Mouse (Mus musculus): ENCODE measurements around the gene Slc22a12. TPM values are rescaled to one million over a fixed set of nuclear protein-coding genes. Genes with fewer than 3 reads are reported as not detected.

Gene Slc22a12
- polyA plus RNA-seq, 1 experiment = 1.0 TPM

DNA sequence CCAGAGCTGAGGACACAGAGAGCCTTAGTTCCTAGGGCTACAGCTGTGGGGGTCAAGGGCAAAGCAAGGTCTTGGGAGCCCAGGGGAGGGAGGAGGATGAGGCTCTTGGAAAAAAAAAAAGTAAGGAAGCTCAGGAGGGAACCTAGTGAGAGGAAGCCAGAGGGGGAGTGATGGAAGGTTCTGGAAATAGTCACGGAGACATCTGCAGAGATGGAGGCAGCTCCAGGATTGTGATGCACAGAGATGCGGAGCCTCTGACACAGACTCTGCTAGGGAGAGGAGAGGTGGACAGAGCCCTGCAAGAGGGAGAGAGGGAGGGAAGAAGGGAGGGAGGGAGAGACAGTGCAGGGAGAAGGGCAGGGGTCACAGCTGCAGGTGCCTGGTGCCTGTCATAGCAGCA lies 32.3 kb downstream of the Slc22a12 start:
- TF ChIP-seq CTCF (IDR thresholded peaks at IDR 0.05; ENCODE audit: extremely low read depth, insufficient read depth, insufficient read length, insufficient replicate concordance) (no peak), POLR2A (IDR thresholded peaks at IDR 0.05; ENCODE audit: low read depth, low read length) (no peak)
- Histone ChIP-seq H3K4me3 (ENCODE audit: extremely low read depth, insufficient read depth, insufficient read length) (no peak overlapping the region), H3K4me1 (ENCODE audit: control insufficient read depth, insufficient read depth, insufficient read length) (peaks cover 15% of the 10 kb centered on the region; the same call in 1 of the 2 replicates), H3K27me3 (ENCODE audit: control insufficient read depth, insufficient read depth, low read length) (peaks cover 2% of the 10 kb centered on the region), H3K27ac (ENCODE audit: insufficient read depth, low read length) (no peak overlapping the region), H3K36me3 (ENCODE audit: control insufficient read depth, insufficient read depth, low read length) (no peaks in the 10 kb centered on the region)
- WGBS = 91% methylated on average over 2 of the region's 2 CpGs
- DNase-seq (ENCODE audit: low read depth in 1 of 2, low spot score in 2 of 2) = no peak

DNA sequence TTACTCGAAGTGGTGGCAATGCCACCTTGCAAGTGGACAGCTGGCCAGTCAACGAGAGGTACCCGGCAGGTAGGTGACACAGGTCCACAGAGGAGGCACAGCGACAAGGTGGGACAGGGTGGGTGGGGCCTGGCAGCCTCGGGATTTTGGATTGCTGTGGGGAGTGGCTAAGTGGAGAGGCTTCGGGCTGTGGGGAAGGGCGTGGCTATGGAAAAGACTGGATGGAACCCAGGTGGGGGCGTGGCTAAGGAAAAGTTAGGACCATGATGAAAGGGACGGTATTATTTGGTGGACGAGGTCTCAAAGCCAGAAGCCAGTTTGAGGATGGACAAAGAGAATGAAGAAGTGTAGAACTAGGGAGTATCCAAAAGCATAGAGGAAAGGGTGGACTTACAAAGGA lies 33.0 kb downstream of the Slc22a12 start:
- no peak for DNase-seq (ENCODE audit: low read depth in 1 of 2, low spot score in 2 of 2)
- Histone ChIP-seq H3K27me3 (ENCODE audit: control insufficient read depth, insufficient read depth, low read length) (peaks cover 3% of the 10 kb centered on the region), H3K36me3 (ENCODE audit: control insufficient read depth, insufficient read depth, low read length) (no peaks in the 10 kb centered on the region), H3K4me1 (ENCODE audit: control insufficient read depth, insufficient read depth, insufficient read length) (peaks cover 15% of the 10 kb centered on the region), H3K27ac (ENCODE audit: insufficient read depth, low read length) (no peak overlapping the region), H3K4me3 (ENCODE audit: extremely low read depth, insufficient read depth, insufficient read length) (no peak overlapping the region)
- WGBS = 75% methylated on average over 10 of the region's 10 CpGs
- no peak for TF ChIP-seq POLR2A (IDR thresholded peaks at IDR 0.05; ENCODE audit: low read depth, low read length)
- TF ChIP-seq CTCF (IDR thresholded peaks at IDR 0.05; ENCODE audit: extremely low read depth, insufficient read depth, insufficient read length, insufficient replicate concordance) = no peak

DNA sequence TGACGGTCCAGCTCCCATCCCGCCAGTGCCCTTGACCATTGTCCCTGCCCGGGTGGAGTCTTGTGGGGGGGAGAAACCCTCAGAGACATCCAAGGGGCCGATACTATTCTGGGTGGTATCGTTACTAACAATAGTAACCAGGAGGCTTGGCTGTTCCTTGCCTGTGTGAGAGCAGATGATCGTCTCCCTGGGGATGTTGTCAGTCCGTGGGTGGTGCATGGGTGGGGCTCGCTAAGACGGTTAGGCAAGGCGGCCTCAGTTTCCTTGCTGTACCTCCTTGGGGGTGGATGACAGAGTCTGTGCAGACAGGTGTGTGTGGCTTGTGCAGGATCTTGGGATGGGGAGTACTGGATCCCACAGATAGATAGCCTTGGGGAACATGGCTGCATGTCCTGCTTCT lies 35.4 kb downstream of the Slc22a12 start:
- 29% methylated on average over 10 of the region's 10 CpGs for WGBS
- TF ChIP-seq POLR2A (IDR thresholded peaks at IDR 0.05; ENCODE audit: low read depth, low read length) (no peak), CTCF (IDR thresholded peaks at IDR 0.05; ENCODE audit: extremely low read depth, insufficient read depth, insufficient read length, insufficient replicate concordance) (no peak)
- H3K36me3 ChIP-seq (ENCODE audit: control insufficient read depth, insufficient read depth, low read length) = no peaks in the 10 kb centered on the region
- no peak overlapping the region for H3K27ac ChIP-seq (ENCODE audit: insufficient read depth, low read length)
- peaks cover 17% of the 10 kb centered on the region for H3K4me1 ChIP-seq (ENCODE audit: control insufficient read depth, insufficient read depth, insufficient read length)
- peaks cover 9% of the 10 kb centered on the region for H3K27me3 ChIP-seq (ENCODE audit: control insufficient read depth, insufficient read depth, low read length)
- no peak for DNase-seq (ENCODE audit: low read depth in 1 of 2, low spot score in 2 of 2)
- H3K4me3 ChIP-seq (ENCODE audit: extremely low read depth, insufficient read depth, insufficient read length) = no peak overlapping the region

DNA sequence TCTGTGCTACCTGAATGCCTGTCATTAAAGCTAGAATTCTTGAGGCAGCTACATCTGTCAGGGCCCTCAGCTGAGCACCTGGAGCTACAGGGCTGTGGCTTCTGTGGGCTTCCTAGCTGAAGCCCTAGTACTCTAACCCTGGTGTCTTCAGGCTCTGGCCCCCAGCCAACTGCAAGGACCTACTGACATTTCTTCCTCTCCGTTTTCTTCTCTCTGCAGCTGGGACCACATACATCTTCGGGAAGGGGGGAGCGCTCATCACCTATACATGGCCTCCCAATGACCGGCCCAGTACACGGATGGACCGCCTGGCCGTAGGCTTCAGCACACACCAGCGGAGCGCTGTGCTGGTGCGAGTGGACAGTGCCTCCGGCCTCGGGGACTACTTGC lies 38.2 kb downstream of the Slc22a12 start:
- WGBS = 80% methylated on average over 12 of the region's 12 CpGs
- no peak overlapping the region for H3K4me3 ChIP-seq (ENCODE audit: extremely low read depth, insufficient read depth, insufficient read length)

DNA sequence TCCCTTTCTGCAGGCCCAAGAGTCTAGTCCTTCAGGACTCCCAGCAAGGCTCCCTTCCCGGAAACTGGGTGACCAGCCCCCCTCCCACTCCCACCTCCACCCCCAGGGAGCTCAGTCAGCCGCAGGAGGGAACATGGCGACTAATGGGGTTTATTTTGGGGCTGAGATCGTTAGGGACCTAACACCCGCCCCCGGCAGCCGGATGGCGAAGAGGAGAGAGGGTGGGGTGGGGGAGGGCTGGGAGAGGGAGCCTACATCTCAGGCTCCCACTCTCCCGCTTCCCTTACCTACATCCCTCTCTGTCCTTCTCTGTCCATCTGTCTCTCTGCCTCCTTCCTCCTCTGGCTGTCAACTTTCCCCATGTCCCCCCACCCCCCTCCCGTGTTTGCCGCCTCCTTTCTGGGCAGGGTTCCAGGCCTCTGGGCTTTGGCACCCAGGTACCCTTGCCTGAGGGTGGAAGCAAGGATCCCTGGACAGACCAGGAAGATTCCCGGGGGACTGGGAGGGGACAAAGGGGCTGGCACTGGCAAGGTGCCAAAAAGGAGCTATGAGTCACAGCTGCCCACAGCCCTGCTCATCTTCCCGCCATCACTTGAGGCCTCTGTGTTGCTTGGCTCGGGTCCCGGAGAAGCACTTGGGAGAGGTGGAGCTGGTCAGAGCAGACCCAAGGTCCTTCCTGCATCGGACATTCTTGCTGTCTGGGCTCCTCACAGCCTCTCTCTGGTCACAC lies 38.7 kb downstream of the Slc22a12 start:
- Histone ChIP-seq H3K36me3 (ENCODE audit: control insufficient read depth, insufficient read depth, low read length) (no peaks in the 10 kb centered on the region), H3K4me3 (ENCODE audit: extremely low read depth, insufficient read depth, insufficient read length) (no peak overlapping the region), H3K27me3 (ENCODE audit: control insufficient read depth, insufficient read depth, low read length) (peaks cover 18% of the 10 kb centered on the region), H3K4me1 (ENCODE audit: control insufficient read depth, insufficient read depth, insufficient read length) (peaks cover 18% of the 10 kb centered on the region), H3K27ac (ENCODE audit: insufficient read depth, low read length) (no peak overlapping the region)
- TF ChIP-seq POLR2A (IDR thresholded peaks at IDR 0.05; ENCODE audit: low read depth, low read length) (no peak), CTCF (IDR thresholded peaks at IDR 0.05; ENCODE audit: extremely low read depth, insufficient read depth, insufficient read length, insufficient replicate concordance) (no peak)
- DNase-seq (ENCODE audit: low read depth in 1 of 2, low spot score in 2 of 2) = no peak
- WGBS = 29% methylated on average over 16 of the region's 16 CpGs

More for the DNA sequence above, 38.2 kb downstream of the Slc22a12 start:
- no peak overlapping the region for H3K27ac ChIP-seq (ENCODE audit: insufficient read depth, low read length)
- DNase-seq (ENCODE audit: low read depth in 1 of 2, low spot score in 2 of 2) = no peak
- peaks cover 18% of the 10 kb centered on the region for H3K4me1 ChIP-seq (ENCODE audit: control insufficient read depth, insufficient read depth, insufficient read length)
- no peaks in the 10 kb centered on the region for H3K36me3 ChIP-seq (ENCODE audit: control insufficient read depth, insufficient read depth, low read length)
- H3K27me3 ChIP-seq (ENCODE audit: control insufficient read depth, insufficient read depth, low read length) = peaks cover 18% of the 10 kb centered on the region
- TF ChIP-seq POLR2A (IDR thresholded peaks at IDR 0.05; ENCODE audit: low read depth, low read length) = no peak
- TF ChIP-seq CTCF (IDR thresholded peaks at IDR 0.05; ENCODE audit: extremely low read depth, insufficient read depth, insufficient read length, insufficient replicate concordance) = no peak

DNA sequence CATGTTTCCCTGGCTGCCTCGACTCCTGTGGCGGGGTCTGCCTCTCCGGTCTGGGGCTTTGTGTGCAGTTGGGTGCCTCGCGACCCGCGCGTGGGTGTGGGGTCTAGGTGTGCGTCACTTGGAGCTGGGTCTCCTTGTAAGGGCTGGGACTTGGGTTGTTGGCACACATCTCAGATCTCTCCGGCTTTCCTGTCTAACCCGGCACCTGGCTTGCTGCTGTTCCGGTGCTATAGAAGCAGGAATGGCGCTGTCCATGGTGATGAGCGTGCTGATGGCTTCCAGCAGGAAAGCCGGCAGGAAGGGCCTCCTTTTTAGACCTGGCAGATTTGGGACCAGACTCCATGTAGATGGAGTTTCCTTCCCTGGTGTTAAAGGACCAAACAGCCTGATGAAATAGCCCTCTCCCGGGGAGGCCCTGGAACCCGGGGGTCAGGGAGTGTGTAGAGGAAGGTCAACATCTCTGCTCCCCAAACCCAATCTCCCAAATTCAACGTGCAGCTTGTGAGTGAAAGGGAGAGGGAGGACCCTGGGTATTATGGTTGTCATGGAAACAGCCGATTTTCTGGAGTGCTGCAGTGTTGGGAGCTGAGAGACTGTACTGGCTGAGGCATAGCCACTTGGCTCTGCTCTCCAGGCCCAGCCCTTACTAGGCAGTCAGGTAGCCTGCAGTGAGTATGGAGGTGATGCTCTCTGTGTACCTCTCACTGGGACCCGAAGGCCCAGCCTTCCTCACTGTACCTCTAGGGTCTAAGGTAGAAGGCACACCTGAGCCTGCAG lies 40.1 kb downstream of the Slc22a12 start:
- WGBS = 6% methylated on average over 20 of the region's 20 CpGs
- Histone ChIP-seq H3K27me3 (ENCODE audit: control insufficient read depth, insufficient read depth, low read length) (peaks cover 24% of the 10 kb centered on the region), H3K4me1 (ENCODE audit: control insufficient read depth, insufficient read depth, insufficient read length) (peaks cover 18% of the 10 kb centered on the region), H3K27ac (ENCODE audit: insufficient read depth, low read length) (no peak overlapping the region), H3K4me3 (ENCODE audit: extremely low read depth, insufficient read depth, insufficient read length) (no peak overlapping the region), H3K36me3 (ENCODE audit: control insufficient read depth, insufficient read depth, low read length) (no peaks in the 10 kb centered on the region)
- no peak for TF ChIP-seq POLR2A (IDR thresholded peaks at IDR 0.05; ENCODE audit: low read depth, low read length)
- peak in 1 of 2 experiments; percentile 14 for DNase-seq (ENCODE audit: low read depth in 1 of 2, low spot score in 2 of 2)
